Mouse (Mus musculus): ENCODE results near the gene Mier3.
A peak's percentile ranks its signal among the peaks of the same experiment; 100 is the strongest.
"Not testable (repeated sequence)": the region's sequence is repeated elsewhere in the genome, so short reads cannot be mapped to it uniquely, and the experiment has no call there.

The Mier3 gene

GRCm38 (mm10) chr13:111703952-111704351, 23.2 kb downstream of the Mier3 start:
- DNase-seq, result not testable (repeated sequence)

- DNase-seq, result no peak
Observed at GRCm38 (mm10) chr13:111710531-111710930, 29.8 kb downstream of the Mier3 start.

- DNase-seq, result no peak
Observed at GRCm38 (mm10) chr13:111719726-111720125, 38.9 kb downstream of the Mier3 start.

GRCm38 (mm10) chr13:111724811-111725164, 44.0 kb downstream of the Mier3 start:
- DNase-seq, result no peak

- DNase-seq, result peak; percentile 95
Observed at GRCm38 (mm10) chr13:111725165-111726077, 44.6 kb downstream of the Mier3 start.

GRCm38 (mm10) chr13:111726898-111727297, 46.1 kb downstream of the Mier3 start:
- no peak for DNase-seq

GRCm38 (mm10) chr13:111741204-111741990, 60.6 kb downstream of the Mier3 start:
- no peak for DNase-seq

GRCm38 (mm10) chr13:111741991-111742615, 61.3 kb downstream of the Mier3 start:
- no peak for DNase-seq

- DNase-seq, result no peak
Observed at GRCm38 (mm10) chr13:111744233-111745000, 63.6 kb downstream of the Mier3 start.

- DNase-seq, result peak; percentile 35
Observed at GRCm38 (mm10) chr13:111745216-111745615, 64.4 kb downstream of the Mier3 start.

GRCm38 (mm10) chr13:111746831-111747230, 66.1 kb downstream of the Mier3 start:
- DNase-seq, result no peak

- no peak for DNase-seq
Observed at GRCm38 (mm10) chr13:111748301-111749062, 67.7 kb downstream of the Mier3 start.

GRCm38 (mm10) chr13:111753321-111753720, 72.5 kb downstream of the Mier3 start:
- no peak for DNase-seq

GRCm38 (mm10) chr13:111755377-111755776, 74.6 kb downstream of the Mier3 start:
- no peak for DNase-seq

GRCm38 (mm10) chr13:111755937-111756336, 75.2 kb downstream of the Mier3 start:
- DNase-seq, result no peak

GRCm38 (mm10) chr13:111756986-111757385, 76.2 kb downstream of the Mier3 start:
- DNase-seq, result no peak

GRCm38 (mm10) chr13:111762526-111762925, 81.7 kb downstream of the Mier3 start:
- DNase-seq, result no peak

Measured in cerebellum, adult 11-12 months (tissue).